Mouse (Mus musculus) liver, embryonic 11.5 days (tissue): ENCODE data around the gene Stat3. TPM values are rescaled to one million over a fixed set of nuclear protein-coding genes. Genes with fewer than 3 reads are reported as not detected.

Source experiments
- ATAC-seq: fragments of 200-750 bp; cut with Nextera tagmentation; replicated peaks from 2 replicates; pipeline ENCODE4 v1.8.0; 2017; ENCODE audit warnings: moderate number of reproducible peaks, mild to moderate bottlenecking, moderate TSS enrichment, moderate library complexity; ENCODE audit not compliant: low FRiP score
- DNase-seq: peaks from one replicate; pipeline ENCODE4 v3.0.0-alpha.2; 2017; ENCODE audit warnings: low spot score
- H3K27ac ChIP-seq: fragments of 300-500 bp; sonication (generic); 2 replicates; pipeline ENCODE4 v1.5.1; 2014; ENCODE audit warnings: mild to moderate bottlenecking, low read depth, low read length, control low read depth
- H3K27me3 ChIP-seq: fragments of 300-500 bp; sonication (generic); replicated peaks from 2 replicates; pipeline ENCODE4 v1.6.1; 2014; ENCODE audit warnings: low read length, mixed read lengths; ENCODE audit not compliant: control insufficient read depth, insufficient read depth
- H3K36me3 ChIP-seq: fragments of 300-500 bp; sonication (generic); 2 replicates; pipeline ENCODE4 v1.6.1; 2014; ENCODE audit warnings: mild to moderate bottlenecking, low read length, moderate library complexity, mixed read lengths; ENCODE audit not compliant: control insufficient read depth, insufficient read depth
- H3K4me1 ChIP-seq: fragments of 300-500 bp; sonication (generic); replicated peaks from 2 replicates; pipeline ENCODE4 v1.6.1; 2014; ENCODE audit warnings: low read length, mixed read lengths; ENCODE audit not compliant: control insufficient read depth, insufficient read depth
- H3K4me2 ChIP-seq: fragments of 300-500 bp; sonication (generic); 2 replicates; pipeline ENCODE4 v1.6.1; 2014; ENCODE audit warnings: mild to moderate bottlenecking, control low read depth, moderate library complexity
- H3K4me3 ChIP-seq: fragments of 300-500 bp; sonication (generic); 2 replicates; pipeline ENCODE4 v1.5.1; 2014; ENCODE audit warnings: low read depth, low read length, control low read depth
- H3K9ac ChIP-seq: fragments of 300-500 bp; sonication (generic); 2 replicates; pipeline ENCODE4 v1.6.1; 2014; ENCODE audit warnings: low read depth, low read length, control low read depth
- H3K9me3 ChIP-seq: fragments of 300-500 bp; sonication (generic); 2 replicates; pipeline ENCODE4 v1.6.1; 2016; ENCODE audit warnings: low read length, inconsistent platforms, mixed read lengths; ENCODE audit not compliant: control insufficient read depth
- WGBS: fragments of 180-500 bp; shearing (Covaris S2); extraction: QIAGEN DNeasy Blood & Tissue Kit; methylation state at CpG from one replicate; pipeline ENCODE4 v1.1.7; 2014; 5-methylcytosine and 5-hydroxymethylcytosine counted together
- polyA plus RNA-seq: library from polyadenylated mRNA; unstranded; fragments of >200 nt; fragmentation: Nextera tagmentation; extraction: Ambion mirVana; gene quantifications from 2 replicates; pipeline ENCODE4 v1.2.1, GENCODE M21; 2014

The Stat3 gene
- polyA plus RNA-seq, 1 experiment from 2014 or later, result 57.3 TPM

- Histone ChIP-seq H3K9me3 (no peaks in the 10 kb centered on the region), H3K4me3 (no peak overlapping the region), H3K27ac (peak overlapping the region; percentile 96), H3K4me1 (peaks cover 59% of the 10 kb centered on the region), H3K36me3 (peaks cover 10% of the 10 kb centered on the region), H3K9ac (peak overlapping the region; percentile 54), H3K4me2 (peak overlapping the region; percentile 42), H3K27me3 (no peaks in the 10 kb centered on the region)
- no peak for DNase-seq
- ATAC-seq, result no peak
Observed at GRCm38 (mm10) chr11:100885472-100885871, 53.9 kb downstream of the Stat3 start.

- H3K4me3 ChIP-seq, result no peak overlapping the region
- ATAC-seq (no peak), DNase-seq (no peak)
- H3K27ac ChIP-seq, result no peak overlapping the region; the same call in 1 of the 2 replicates
- H3K9me3 ChIP-seq, result no peaks in the 10 kb centered on the region
- H3K9ac ChIP-seq, result no peak overlapping the region
- peaks cover 64% of the 10 kb centered on the region for H3K4me1 ChIP-seq
- peaks cover 8% of the 10 kb centered on the region for H3K36me3 ChIP-seq
- WGBS, result 85% methylated on average over 10 of the region's 10 CpGs
- H3K4me2 ChIP-seq, result no peak overlapping the region
- no peaks in the 10 kb centered on the region for H3K27me3 ChIP-seq
Observed at GRCm38 (mm10) chr11:100883640-100884039, 55.7 kb downstream of the Stat3 start.

DNA sequence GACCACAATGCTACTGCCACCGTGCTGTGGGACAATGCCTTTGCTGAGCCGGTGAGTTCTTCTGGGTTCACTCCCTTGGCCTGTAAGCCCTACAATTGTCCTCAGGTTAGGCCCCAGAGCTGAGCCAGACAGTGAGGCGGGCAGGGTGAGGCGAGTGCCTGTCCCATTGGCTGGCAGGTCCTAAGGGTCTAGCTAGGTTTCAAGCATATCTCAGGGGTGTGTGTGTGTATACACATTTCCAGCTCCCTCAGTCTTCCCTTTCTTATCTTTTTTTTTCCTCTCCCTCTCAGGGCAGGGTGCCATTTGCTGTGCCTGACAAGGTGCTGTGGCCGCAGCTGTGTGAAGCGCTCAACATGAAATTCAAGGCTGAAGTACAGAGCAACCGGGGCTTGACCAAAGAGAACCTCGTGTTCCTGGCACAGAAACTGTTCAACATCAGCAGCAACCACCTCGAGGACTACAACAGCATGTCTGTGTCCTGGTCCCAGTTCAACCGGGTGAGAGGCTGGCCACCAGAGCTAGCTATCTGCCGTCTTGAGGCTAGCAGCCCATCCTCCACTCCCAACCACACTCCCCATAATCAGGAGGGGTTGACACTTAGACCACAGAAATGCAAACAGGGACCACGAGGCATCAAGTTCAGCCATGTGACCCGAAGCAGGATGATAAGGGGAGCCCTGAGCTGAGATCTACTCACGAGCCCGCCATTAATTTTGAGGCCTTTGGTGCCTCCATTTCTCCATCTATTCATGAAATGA lies 59.8 kb downstream of the Stat3 start:
- peak overlapping the region; percentile 70 for H3K27ac ChIP-seq
- H3K4me3 ChIP-seq, result no peak overlapping the region
- no peaks in the 10 kb centered on the region for H3K9me3 ChIP-seq
- H3K36me3 ChIP-seq, result peaks cover 13% of the 10 kb centered on the region
- DNase-seq, result no peak
- H3K4me1 ChIP-seq, result peaks cover 28% of the 10 kb centered on the region
- H3K4me2 ChIP-seq, result no peak overlapping the region
- H3K27me3 ChIP-seq, result no peaks in the 10 kb centered on the region
- 50% methylated on average over 15 of the region's 15 CpGs for WGBS
- ATAC-seq, result peak; percentile 81
- no peak overlapping the region for H3K9ac ChIP-seq

DNA sequence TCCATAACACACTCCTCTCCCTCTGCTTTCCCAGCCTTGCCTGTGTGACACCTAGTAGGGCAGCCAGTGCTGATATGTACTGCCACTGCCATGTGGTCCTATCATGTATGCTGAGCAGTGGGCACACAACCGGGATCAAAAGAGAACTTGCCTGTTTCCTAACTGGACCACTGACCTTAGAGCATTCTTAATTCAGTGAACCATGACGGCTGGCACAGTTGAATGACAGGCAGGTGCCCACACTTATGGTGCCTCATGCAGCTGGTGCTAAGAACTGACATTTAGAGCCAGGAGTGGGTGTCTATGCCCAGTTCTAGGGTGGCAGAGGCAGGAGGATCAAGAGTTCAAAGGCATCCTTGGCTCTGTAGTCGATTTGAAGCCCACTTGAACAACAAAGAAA lies 63.6 kb downstream of the Stat3 start:
- Histone ChIP-seq H3K36me3 (peaks cover 13% of the 10 kb centered on the region), H3K9me3 (no peaks in the 10 kb centered on the region), H3K4me3 (no peak overlapping the region), H3K4me1 (peaks cover 21% of the 10 kb centered on the region), H3K27me3 (no peaks in the 10 kb centered on the region), H3K27ac (no peak overlapping the region), H3K9ac (no peak overlapping the region), H3K4me2 (no peak overlapping the region)
- ATAC-seq, result no peak
- 83% methylated on average over 3 of the region's 3 CpGs for WGBS
- no peak for DNase-seq

DNA sequence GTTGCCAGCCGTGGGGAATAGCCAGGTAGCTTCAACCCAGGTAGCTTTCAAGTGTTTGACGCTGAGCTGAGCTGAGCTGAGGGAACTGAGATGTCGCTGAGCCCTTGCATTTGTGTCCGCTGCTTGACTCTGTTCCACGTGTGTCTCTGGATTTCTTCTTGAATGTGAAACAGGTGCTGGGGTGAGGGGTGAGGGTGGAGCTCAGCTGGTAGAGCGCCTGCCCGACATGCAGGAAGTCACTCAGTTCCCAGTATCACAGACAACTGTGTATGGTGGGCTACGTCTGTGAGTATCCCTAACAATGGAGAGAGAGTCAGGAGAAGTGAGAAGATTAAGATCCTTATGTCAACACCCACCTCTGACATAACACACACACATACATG lies 68.4 kb downstream of the Stat3 start:
- no peaks in the 10 kb centered on the region for H3K9me3 ChIP-seq
- no peaks in the 10 kb centered on the region for H3K4me1 ChIP-seq
- no peaks in the 10 kb centered on the region for H3K27me3 ChIP-seq
- no peak for ATAC-seq
- no peak overlapping the region for H3K4me2 ChIP-seq
- H3K27ac ChIP-seq, result no peak overlapping the region
- no peak overlapping the region for H3K9ac ChIP-seq
- WGBS, result 76% methylated on average over 8 of the region's 8 CpGs
- H3K36me3 ChIP-seq, result no peaks in the 10 kb centered on the region
- no peak overlapping the region for H3K4me3 ChIP-seq
- no peak for DNase-seq

DNA sequence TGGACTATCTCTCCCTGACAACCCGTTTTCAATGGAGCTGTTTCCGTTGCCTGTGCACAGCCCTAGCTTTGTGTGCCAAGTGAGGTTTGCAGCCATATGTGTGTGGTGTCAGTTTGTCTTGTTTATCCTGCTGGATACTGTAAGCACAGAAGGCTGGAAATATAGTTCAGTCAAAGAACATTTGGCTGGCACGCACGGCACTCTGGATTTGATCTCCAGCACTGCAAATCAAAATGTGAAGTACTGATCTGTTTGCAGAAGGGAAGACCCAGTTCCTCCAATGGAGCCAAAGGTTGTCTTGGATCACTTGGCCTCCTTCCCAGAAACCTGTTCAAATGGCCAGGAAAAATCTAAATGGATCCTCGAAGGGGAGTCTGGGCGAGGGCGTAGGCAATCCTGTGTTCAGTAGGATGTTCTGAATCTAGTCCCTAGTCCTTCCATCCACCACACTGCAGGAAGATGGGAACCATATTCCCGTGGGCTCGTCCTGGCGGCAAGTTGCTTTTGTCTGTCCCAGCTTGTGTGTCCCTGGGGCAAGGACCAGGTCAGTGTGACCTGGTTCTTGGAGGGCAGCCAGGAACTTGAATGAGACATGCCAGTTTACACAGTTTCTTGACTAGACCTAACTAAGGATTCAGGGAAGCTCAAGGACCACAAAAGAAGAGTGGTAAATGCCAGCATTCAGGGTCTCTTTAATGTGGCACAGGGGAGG lies 68.9 kb downstream of the Stat3 start:
- Histone ChIP-seq H3K9me3 (no peaks in the 10 kb centered on the region), H3K36me3 (no peaks in the 10 kb centered on the region), H3K27ac (no peak overlapping the region), H3K4me2 (no peak overlapping the region), H3K27me3 (no peaks in the 10 kb centered on the region), H3K4me3 (no peak overlapping the region), H3K4me1 (no peaks in the 10 kb centered on the region), H3K9ac (no peak overlapping the region)
- ATAC-seq, result no peak
- 86% methylated on average over 10 of the region's 10 CpGs for WGBS
- DNase-seq, result no peak

DNA sequence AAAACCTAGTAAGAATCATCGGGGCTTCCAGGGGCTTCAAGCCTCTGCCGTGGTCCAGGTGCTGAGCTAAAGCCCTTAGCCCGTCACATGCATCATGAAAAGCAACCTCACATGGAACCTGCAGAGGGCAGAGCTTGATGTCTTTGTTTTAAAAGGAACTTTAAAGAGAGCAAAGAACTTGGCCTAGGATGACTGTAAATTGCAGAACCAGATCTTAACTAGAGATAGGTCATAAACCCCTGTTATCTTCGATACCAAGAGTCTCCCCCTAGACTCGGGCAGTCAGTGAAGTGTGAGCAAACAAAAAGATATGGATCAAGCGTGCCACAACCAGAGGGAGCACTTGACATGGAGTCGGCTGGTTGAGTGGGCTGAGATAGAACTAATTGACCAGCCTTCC lies 73.7 kb downstream of the Stat3 start:
- no peak overlapping the region for H3K4me3 ChIP-seq
- H3K4me2 ChIP-seq, result no peak overlapping the region
- peaks cover 5% of the 10 kb centered on the region for H3K4me1 ChIP-seq
- H3K27ac ChIP-seq, result no peak overlapping the region
- H3K36me3 ChIP-seq, result no peaks in the 10 kb centered on the region
- DNase-seq, result no peak
- 61% methylated on average over 7 of the region's 7 CpGs for WGBS
- no peak overlapping the region for H3K9ac ChIP-seq
- no peaks in the 10 kb centered on the region for H3K9me3 ChIP-seq
- no peak for ATAC-seq
- no peaks in the 10 kb centered on the region for H3K27me3 ChIP-seq

- DNase-seq (no peak), ATAC-seq (no peak)
- no peak overlapping the region for H3K4me2 ChIP-seq
- 90% methylated on average over 10 of the region's 10 CpGs for WGBS
- no peak overlapping the region for H3K4me3 ChIP-seq
- no peaks in the 10 kb centered on the region for H3K36me3 ChIP-seq
- no peak overlapping the region for H3K9ac ChIP-seq
- H3K4me1 ChIP-seq, result peaks cover 10% of the 10 kb centered on the region
- no peak overlapping the region for H3K27ac ChIP-seq
- no peaks in the 10 kb centered on the region for H3K27me3 ChIP-seq
- H3K9me3 ChIP-seq, result no peaks in the 10 kb centered on the region
Observed at GRCm38 (mm10) chr11:100863141-100863540, 76.2 kb downstream of the Stat3 start.

DNA sequence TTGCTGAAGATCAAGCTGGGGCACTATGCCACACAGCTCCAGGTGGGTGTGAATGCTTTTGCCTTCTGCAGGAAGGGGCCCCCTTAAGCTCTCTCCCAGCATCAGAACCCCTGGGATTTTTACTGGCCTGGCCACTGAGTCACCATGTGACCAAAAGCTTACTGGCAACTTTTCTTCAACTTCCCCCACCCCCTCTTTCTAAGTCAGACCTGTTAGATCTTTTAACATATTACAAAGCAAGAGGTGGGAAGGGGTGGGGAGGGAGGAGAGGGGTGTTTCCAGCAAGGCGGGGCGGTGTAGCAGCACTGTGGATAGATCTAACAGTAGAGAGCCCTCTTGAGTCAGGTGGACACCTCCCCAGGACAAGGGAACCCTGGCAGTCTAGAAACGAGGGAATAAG lies 77.5 kb downstream of the Stat3 start:
- no peak for ATAC-seq
- Histone ChIP-seq H3K27me3 (peaks cover 3% of the 10 kb centered on the region; the same call in 1 of the 2 replicates), H3K9ac (no peak overlapping the region), H3K27ac (no peak overlapping the region), H3K4me3 (peak overlapping the region; percentile 56; the same call in 1 of the 2 replicates), H3K36me3 (no peaks in the 10 kb centered on the region), H3K9me3 (no peaks in the 10 kb centered on the region), H3K4me2 (peak overlapping the region; percentile 69), H3K4me1 (peaks cover 10% of the 10 kb centered on the region)
- no peak for DNase-seq
- 45% methylated on average over 3 of the region's 3 CpGs for WGBS
